Mouse (Mus musculus): ENCODE results near the gene Ctnna2. TPM values are rescaled to one million over a fixed set of nuclear protein-coding genes. Genes with fewer than 3 reads are reported as not detected.

Gene Ctnna2
- polyA plus RNA-seq, 1 experiment from 2014 or later, result 1.8 TPM

GRCm38 (mm10) chr6:77839076-77839475 is 140.4 kb downstream of the Ctnna2 start:
- H3K4me3 ChIP-seq (ENCODE audit: low read depth, low read length), result no peak overlapping the region
- H3K27me3 ChIP-seq (ENCODE audit: control insufficient read depth, insufficient read depth, low read length), result no peaks in the 10 kb centered on the region
- no peak overlapping the region for H3K4me2 ChIP-seq
- H3K9ac ChIP-seq (ENCODE audit: low read depth, low read length), result no peak overlapping the region
- 65% methylated on average over 2 of the region's 2 CpGs for WGBS (ENCODE audit: insufficient replicate concordance)
- H3K27ac ChIP-seq (ENCODE audit: low read depth, low read length), result no peak overlapping the region
- H3K9me3 ChIP-seq (replicated peaks; ENCODE audit: control insufficient read depth, low read length), result no peaks in the 10 kb centered on the region; the same call in 1 of the 2 replicates
- H3K4me1 ChIP-seq (ENCODE audit: control insufficient read depth, insufficient read depth, low read length), result no peaks in the 10 kb centered on the region
- no peak for ATAC-seq (replicated peaks; ENCODE audit: insufficient number of reproducible peaks, low FRiP score, low TSS enrichment)
- no peaks in the 10 kb centered on the region for H3K36me3 ChIP-seq (ENCODE audit: control insufficient read depth, insufficient read depth, low read length)

DNA sequence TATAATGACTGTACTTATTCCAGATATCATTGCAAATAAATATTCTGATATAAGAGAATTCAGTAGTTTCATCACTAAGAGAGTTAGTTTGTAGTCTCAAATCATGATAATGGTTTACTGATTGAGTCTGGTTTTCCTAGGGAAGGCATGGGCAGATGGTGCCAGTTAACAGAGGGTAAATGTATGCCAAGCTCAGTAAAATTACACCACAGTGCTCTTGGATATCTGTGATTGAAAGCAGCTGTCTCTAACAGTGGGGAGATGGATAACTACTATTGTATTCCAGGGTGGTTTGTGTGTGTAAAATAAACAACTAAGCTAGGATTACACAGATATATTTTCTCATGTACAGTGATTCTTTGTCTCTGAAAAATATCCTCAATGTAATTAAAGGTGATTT is 140.8 kb downstream of the Ctnna2 start:
- H3K27me3 ChIP-seq (ENCODE audit: control insufficient read depth, insufficient read depth, low read length), result no peaks in the 10 kb centered on the region
- H3K9ac ChIP-seq (ENCODE audit: low read depth, low read length), result no peak overlapping the region
- no peak overlapping the region for H3K4me2 ChIP-seq
- no peak overlapping the region for H3K4me3 ChIP-seq (ENCODE audit: low read depth, low read length)
- H3K36me3 ChIP-seq (ENCODE audit: control insufficient read depth, insufficient read depth, low read length), result no peaks in the 10 kb centered on the region
- H3K4me1 ChIP-seq (ENCODE audit: control insufficient read depth, insufficient read depth, low read length), result no peaks in the 10 kb centered on the region
- no peak overlapping the region for H3K27ac ChIP-seq (ENCODE audit: low read depth, low read length)
- no peaks in the 10 kb centered on the region; the same call in 1 of the 2 replicates for H3K9me3 ChIP-seq (replicated peaks; ENCODE audit: control insufficient read depth, low read length)
- ATAC-seq (replicated peaks; ENCODE audit: insufficient number of reproducible peaks, low FRiP score, low TSS enrichment), result no peak

DNA sequence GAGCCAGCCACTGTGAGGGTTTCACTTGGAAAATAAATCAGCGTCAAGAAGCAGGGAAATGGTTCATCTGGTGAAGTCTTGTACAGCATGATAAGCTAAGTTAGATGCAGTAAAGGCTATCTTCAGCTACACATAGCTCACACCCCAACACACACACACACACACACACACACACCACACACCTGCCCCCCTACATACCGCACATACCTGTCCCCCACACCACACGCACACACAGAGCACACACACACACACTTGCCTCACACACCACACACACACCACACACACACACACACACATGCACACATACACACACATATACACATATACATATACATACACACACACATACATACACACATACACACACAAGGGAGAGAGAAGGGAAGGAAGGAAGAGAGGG is 142.0 kb downstream of the Ctnna2 start:
- Histone ChIP-seq H3K4me1 (ENCODE audit: control insufficient read depth, insufficient read depth, low read length) (no peaks in the 10 kb centered on the region), H3K27me3 (ENCODE audit: control insufficient read depth, insufficient read depth, low read length) (no peaks in the 10 kb centered on the region), H3K4me3 (ENCODE audit: low read depth, low read length) (no peak overlapping the region), H3K36me3 (ENCODE audit: control insufficient read depth, insufficient read depth, low read length) (no peaks in the 10 kb centered on the region), H3K4me2 (no peak overlapping the region), H3K9ac (ENCODE audit: low read depth, low read length) (no peak overlapping the region), H3K27ac (ENCODE audit: low read depth, low read length) (no peak overlapping the region), H3K9me3 (replicated peaks; ENCODE audit: control insufficient read depth, low read length) (no peaks in the 10 kb centered on the region; the same call in 1 of the 2 replicates)
- 83% methylated on average over 3 of the region's 3 CpGs for WGBS (ENCODE audit: insufficient replicate concordance)
- no peak for ATAC-seq (replicated peaks; ENCODE audit: insufficient number of reproducible peaks, low FRiP score, low TSS enrichment)

DNA sequence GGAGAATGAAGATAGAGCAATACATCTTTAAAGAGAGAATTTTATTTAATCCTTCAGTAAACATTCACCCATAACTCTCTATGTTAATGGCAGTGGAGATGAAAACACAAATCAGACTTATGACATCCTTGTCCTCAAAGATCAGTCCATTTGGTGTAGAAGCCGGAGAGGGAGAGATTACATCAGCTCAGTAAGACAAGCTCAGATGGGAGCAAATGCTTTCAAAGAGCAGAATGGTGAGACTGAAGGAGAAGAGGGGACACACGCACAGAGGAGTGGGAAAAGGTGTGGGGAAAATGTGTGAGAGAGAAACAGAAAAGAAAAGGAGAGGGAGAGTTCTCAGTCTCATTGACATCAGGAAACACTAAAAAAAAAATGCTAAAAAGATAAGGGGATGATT is 144.8 kb downstream of the Ctnna2 start:
- Histone ChIP-seq H3K4me2 (no peak overlapping the region), H3K36me3 (ENCODE audit: control insufficient read depth, insufficient read depth, low read length) (no peaks in the 10 kb centered on the region), H3K4me3 (ENCODE audit: low read depth, low read length) (no peak overlapping the region), H3K4me1 (ENCODE audit: control insufficient read depth, insufficient read depth, low read length) (no peaks in the 10 kb centered on the region), H3K9me3 (replicated peaks; ENCODE audit: control insufficient read depth, low read length) (no peaks in the 10 kb centered on the region; the same call in 1 of the 2 replicates), H3K27ac (ENCODE audit: low read depth, low read length) (no peak overlapping the region), H3K27me3 (ENCODE audit: control insufficient read depth, insufficient read depth, low read length) (no peaks in the 10 kb centered on the region), H3K9ac (ENCODE audit: low read depth, low read length) (no peak overlapping the region)
- ATAC-seq (replicated peaks; ENCODE audit: insufficient number of reproducible peaks, low FRiP score, low TSS enrichment), result no peak
- WGBS (ENCODE audit: insufficient replicate concordance), result 68% methylated on average over 2 of the region's 2 CpGs

GRCm38 (mm10) chr6:77827526-77827925 is 152.0 kb downstream of the Ctnna2 start:
- Histone ChIP-seq H3K4me2 (no peak overlapping the region), H3K9me3 (replicated peaks; ENCODE audit: control insufficient read depth, low read length) (no peaks in the 10 kb centered on the region), H3K9ac (ENCODE audit: low read depth, low read length) (no peak overlapping the region), H3K4me3 (ENCODE audit: low read depth, low read length) (no peak overlapping the region), H3K27me3 (ENCODE audit: control insufficient read depth, insufficient read depth, low read length) (no peaks in the 10 kb centered on the region), H3K4me1 (ENCODE audit: control insufficient read depth, insufficient read depth, low read length) (no peaks in the 10 kb centered on the region), H3K27ac (ENCODE audit: low read depth, low read length) (no peak overlapping the region), H3K36me3 (ENCODE audit: control insufficient read depth, insufficient read depth, low read length) (no peaks in the 10 kb centered on the region)
- ATAC-seq (replicated peaks; ENCODE audit: insufficient number of reproducible peaks, low FRiP score, low TSS enrichment), result no peak
- WGBS (ENCODE audit: insufficient replicate concordance), result 66% methylated on average over 1 of the region's 1 CpGs

- 60% methylated on average over 3 of the region's 3 CpGs for WGBS (ENCODE audit: insufficient replicate concordance)
- ATAC-seq (replicated peaks; ENCODE audit: insufficient number of reproducible peaks, low FRiP score, low TSS enrichment), result no peak
- no peaks in the 10 kb centered on the region for H3K9me3 ChIP-seq (replicated peaks; ENCODE audit: control insufficient read depth, low read length)
- H3K27me3 ChIP-seq (ENCODE audit: control insufficient read depth, insufficient read depth, low read length), result no peaks in the 10 kb centered on the region
- H3K4me1 ChIP-seq (ENCODE audit: control insufficient read depth, insufficient read depth, low read length), result no peaks in the 10 kb centered on the region
- H3K36me3 ChIP-seq (ENCODE audit: control insufficient read depth, insufficient read depth, low read length), result no peaks in the 10 kb centered on the region
- H3K4me2 ChIP-seq, result no peak overlapping the region
- H3K27ac ChIP-seq (ENCODE audit: low read depth, low read length), result no peak overlapping the region
- H3K4me3 ChIP-seq (ENCODE audit: low read depth, low read length), result no peak overlapping the region
- H3K9ac ChIP-seq (ENCODE audit: low read depth, low read length), result no peak overlapping the region
Observed at GRCm38 (mm10) chr6:77817116-77817515, 162.4 kb downstream of the Ctnna2 start.

DNA sequence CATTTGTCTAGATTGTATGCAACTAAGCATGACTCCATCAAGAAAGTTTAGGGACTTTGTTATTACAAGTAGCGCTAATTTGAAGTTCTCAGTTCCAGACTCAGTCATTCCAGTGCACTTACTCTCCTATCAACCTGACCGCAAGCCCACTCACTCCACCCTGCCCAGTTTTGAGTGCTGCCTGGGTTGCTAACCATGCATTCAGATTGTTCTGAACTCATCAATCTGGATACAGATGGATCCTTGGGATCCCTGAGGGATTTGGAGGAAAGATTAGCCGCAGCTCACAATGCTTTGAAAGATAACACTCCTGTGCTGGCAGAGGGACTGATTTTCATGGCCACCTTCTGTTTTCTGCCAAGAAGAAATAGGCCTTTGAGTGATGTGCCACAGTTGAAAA is 168.5 kb downstream of the Ctnna2 start:
- Histone ChIP-seq H3K27ac (ENCODE audit: low read depth, low read length) (no peak overlapping the region), H3K4me3 (ENCODE audit: low read depth, low read length) (no peak overlapping the region), H3K4me1 (ENCODE audit: control insufficient read depth, insufficient read depth, low read length) (no peaks in the 10 kb centered on the region), H3K27me3 (ENCODE audit: control insufficient read depth, insufficient read depth, low read length) (no peaks in the 10 kb centered on the region), H3K9me3 (replicated peaks; ENCODE audit: control insufficient read depth, low read length) (no peaks in the 10 kb centered on the region), H3K36me3 (ENCODE audit: control insufficient read depth, insufficient read depth, low read length) (no peaks in the 10 kb centered on the region), H3K4me2 (no peak overlapping the region), H3K9ac (ENCODE audit: low read depth, low read length) (no peak overlapping the region)
- 78% methylated on average over 3 of the region's 3 CpGs for WGBS (ENCODE audit: insufficient replicate concordance)
- no peak for ATAC-seq (replicated peaks; ENCODE audit: insufficient number of reproducible peaks, low FRiP score, low TSS enrichment)

GRCm38 (mm10) chr6:77802604-77803003 is 176.9 kb downstream of the Ctnna2 start:
- Histone ChIP-seq H3K9me3 (replicated peaks; ENCODE audit: control insufficient read depth, low read length) (no peaks in the 10 kb centered on the region), H3K36me3 (ENCODE audit: control insufficient read depth, insufficient read depth, low read length) (no peaks in the 10 kb centered on the region), H3K27ac (ENCODE audit: low read depth, low read length) (no peak overlapping the region), H3K27me3 (ENCODE audit: control insufficient read depth, insufficient read depth, low read length) (no peaks in the 10 kb centered on the region), H3K9ac (ENCODE audit: low read depth, low read length) (no peak overlapping the region), H3K4me3 (ENCODE audit: low read depth, low read length) (no peak overlapping the region), H3K4me2 (no peak overlapping the region), H3K4me1 (ENCODE audit: control insufficient read depth, insufficient read depth, low read length) (no peaks in the 10 kb centered on the region)
- WGBS (ENCODE audit: insufficient replicate concordance), result 86% methylated on average over 3 of the region's 3 CpGs
- no peak for ATAC-seq (replicated peaks; ENCODE audit: insufficient number of reproducible peaks, low FRiP score, low TSS enrichment)

- no peak overlapping the region for H3K27ac ChIP-seq (ENCODE audit: low read depth, low read length)
- H3K4me1 ChIP-seq (ENCODE audit: control insufficient read depth, insufficient read depth, low read length), result no peaks in the 10 kb centered on the region
- no peaks in the 10 kb centered on the region for H3K36me3 ChIP-seq (ENCODE audit: control insufficient read depth, insufficient read depth, low read length)
- H3K4me2 ChIP-seq, result no peak overlapping the region
- 78% methylated on average over 3 of the region's 3 CpGs for WGBS (ENCODE audit: insufficient replicate concordance)
- ATAC-seq (replicated peaks; ENCODE audit: insufficient number of reproducible peaks, low FRiP score, low TSS enrichment), result no peak
- no peaks in the 10 kb centered on the region for H3K27me3 ChIP-seq (ENCODE audit: control insufficient read depth, insufficient read depth, low read length)
- no peaks in the 10 kb centered on the region for H3K9me3 ChIP-seq (replicated peaks; ENCODE audit: control insufficient read depth, low read length)
- no peak overlapping the region for H3K9ac ChIP-seq (ENCODE audit: low read depth, low read length)
- H3K4me3 ChIP-seq (ENCODE audit: low read depth, low read length), result no peak overlapping the region
Observed at GRCm38 (mm10) chr6:77783342-77783741, 196.2 kb downstream of the Ctnna2 start.

All from heart, embryonic 11.5 days (tissue).